Mouse (Mus musculus) MEL (cell line): ENCODE measurements around the gene Cfap57.
"Not testable (repeated sequence)": the region's sequence is repeated elsewhere in the genome, so short reads cannot be mapped to it uniquely, and the experiment has no call there.

Experiments
- BHLHE40 ChIP-seq: IDR thresholded peaks from 2 replicates; pipeline ENCODE4 v1.6.1; 2012; ENCODE audit warnings: low read depth, mild to moderate bottlenecking, inconsistent platforms, low read length, improper control_type of control experiment, borderline replicate concordance
- CTCF ChIP-seq, 3 experiments: IDR thresholded peaks in 2 of 3; conservative IDR thresholded peaks in 1 of 3; 2 replicates each; pipeline ENCODE4 v1.5.1; 2011 to 2012; ENCODE audit warnings: low read length in 3 of 3, low read depth in 2 of 3, mild to moderate bottlenecking in 2 of 3, improper control_type of control experiment in 1 of 3, inconsistent platforms in 1 of 3, mixed read lengths in 1 of 3, moderate library complexity in 1 of 3; ENCODE audit not compliant: control insufficient read depth in 1 of 3, insufficient read depth in 1 of 3, poor library complexity in 1 of 3, severe bottlenecking in 1 of 3
- ETS1 ChIP-seq: IDR thresholded peaks from 2 replicates; pipeline ENCODE4 v1.6.1; 2012; ENCODE audit warnings: low read depth, mild to moderate bottlenecking, inconsistent platforms, low read length, improper control_type of control experiment, moderate library complexity
- MAFK ChIP-seq: IDR thresholded peaks from 2 replicates; pipeline ENCODE4 v1.6.1; 2011; ENCODE audit warnings: low read depth, mild to moderate bottlenecking, low read length, improper control_type of control experiment, borderline replicate concordance
- MAZ ChIP-seq: IDR thresholded peaks from 2 replicates; pipeline ENCODE4 v1.6.1; 2012; ENCODE audit warnings: low read depth, mild to moderate bottlenecking, inconsistent platforms, low read length, improper control_type of control experiment
- MEF2A ChIP-seq: IDR thresholded peaks from 2 replicates; pipeline ENCODE4 v1.6.1; 2014; ENCODE audit warnings: low read depth, mild to moderate bottlenecking, inconsistent platforms, low read length, improper control_type of control experiment; ENCODE audit not compliant: poor library complexity, insufficient replicate concordance, severe bottlenecking; ENCODE audit errors: extremely low read depth
- POLR2AphosphoS2 ChIP-seq: IDR thresholded peaks from 2 replicates; pipeline ENCODE4 v1.6.1; 2011; ENCODE audit warnings: low read length, improper control_type of control experiment
- RCOR1 ChIP-seq: IDR thresholded peaks from 2 replicates; pipeline ENCODE4 v1.6.1; 2012; ENCODE audit warnings: low read depth, mild to moderate bottlenecking, inconsistent platforms, low read length, improper control_type of control experiment
- TCF12 ChIP-seq: IDR thresholded peaks from 2 replicates; pipeline ENCODE4 v1.6.1; 2014; ENCODE audit warnings: low read depth, mild to moderate bottlenecking, inconsistent platforms, low read length, improper control_type of control experiment, moderate library complexity
- ZC3H11A ChIP-seq: IDR thresholded peaks from 2 replicates; pipeline ENCODE4 v1.6.1; 2012; ENCODE audit warnings: low read depth, mild to moderate bottlenecking, inconsistent platforms, low read length, improper control_type of control experiment

DNA sequence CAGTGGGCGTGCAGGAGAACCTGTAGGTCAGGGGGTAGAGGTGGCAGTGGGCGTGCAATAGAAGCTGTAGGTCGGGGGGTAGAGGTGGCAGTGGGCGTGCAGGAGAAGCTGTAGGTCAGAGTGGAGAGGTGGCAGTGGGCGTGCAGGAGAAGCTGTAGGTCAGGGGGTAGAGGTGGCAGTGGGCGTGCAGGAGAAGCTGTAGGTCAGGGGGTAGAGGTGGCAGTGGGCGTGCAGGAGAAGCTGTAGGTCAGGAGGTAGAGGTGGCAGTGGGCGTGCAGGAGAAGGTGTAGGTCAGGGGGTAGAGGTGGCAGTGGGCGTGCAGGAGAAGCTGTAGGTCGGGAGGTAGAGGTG lies 72.5 kb downstream of the Cfap57 start:
- TF ChIP-seq CTCF (IDR thresholded peaks at IDR 0.05 in 2 of 3, conservative IDR thresholded peaks at IDR 0.05 in 1 of 3; ENCODE audit: control insufficient read depth in 1 of 3, insufficient read depth in 1 of 3, low read depth in 2 of 3, low read length in 3 of 3, poor library complexity in 1 of 3, severe bottlenecking in 1 of 3); BHLHE40; MAZ; ZC3H11A; TCF12; MAFK; POLR2AphosphoS2; RCOR1; ETS1; MEF2A: not testable (repeated sequence)
